Mouse (Mus musculus) heart, postnatal 0 days (tissue): ENCODE data around the gene Fam53b.

ENCODE experiments used
- CTCF ChIP-seq: IDR thresholded peaks from 2 replicates; pipeline ENCODE4 v1.5.1; 2016; ENCODE audit warnings: antibody characterized with exemption, control low read depth, low read depth
- EP300 ChIP-seq: IDR thresholded peaks from 2 replicates; pipeline ENCODE4 v1.6.1; 2016; ENCODE audit warnings: antibody characterized with exemption, low read depth

- TF ChIP-seq CTCF: no peak
- TF ChIP-seq EP300: no peak
Measured at GRCm38 (mm10) chr7:132758875-132759274, 54.8 kb downstream of the Fam53b start.
